Mouse (Mus musculus): ENCODE data around the gene Capn7. TPM values are rescaled to one million over a fixed set of nuclear protein-coding genes. Genes with fewer than 3 reads are reported as not detected.

Capn7 gene
- polyA plus RNA-seq, 1 experiment from 2014 or later = 37.0 TPM

- Histone ChIP-seq H3K9me3 (ENCODE audit: control insufficient read depth, low read length) (no peaks in the 10 kb centered on the region), H3K4me1 (replicated peaks; ENCODE audit: control insufficient read depth, insufficient read depth, low read length) (peaks cover 13% of the 10 kb centered on the region; the same call in 1 of the 2 replicates), H3K27me3 (replicated peaks; ENCODE audit: control insufficient read depth, insufficient read depth, low read length) (no peaks in the 10 kb centered on the region), H3K4me3 (ENCODE audit: low read depth, low read length) (no peak overlapping the region), H3K27ac (ENCODE audit: low read depth) (no peak overlapping the region), H3K36me3 (ENCODE audit: control insufficient read depth, insufficient read depth, low read length) (no peaks in the 10 kb centered on the region), H3K4me2 (ENCODE audit: low read length) (no peak overlapping the region), H3K9ac (ENCODE audit: low read length) (no peak overlapping the region)
- DNase-seq (ENCODE audit: low spot score) = no peak
- WGBS = 83% methylated on average over 3 of the region's 3 CpGs
- no peak for ATAC-seq (replicated peaks; ENCODE audit: low FRiP score, low TSS enrichment, low read depth)
Observed at GRCm38 (mm10) chr14:31416411-31416810, 80.0 kb downstream of the Capn7 start.

GRCm38 (mm10) chr14:31416835-31417549 lies 80.6 kb downstream of the Capn7 start:
- 67% methylated on average over 16 of the region's 16 CpGs for WGBS
- no peaks in the 10 kb centered on the region for H3K36me3 ChIP-seq (ENCODE audit: control insufficient read depth, insufficient read depth, low read length)
- no peak overlapping the region for H3K9ac ChIP-seq (ENCODE audit: low read length)
- H3K4me3 ChIP-seq (ENCODE audit: low read depth, low read length) = no peak overlapping the region
- H3K4me1 ChIP-seq (replicated peaks; ENCODE audit: control insufficient read depth, insufficient read depth, low read length) = peaks cover 18% of the 10 kb centered on the region; the same call in 1 of the 2 replicates
- DNase-seq (ENCODE audit: low spot score) (no peak), ATAC-seq (replicated peaks; ENCODE audit: low FRiP score, low TSS enrichment, low read depth) (no peak)
- no peak overlapping the region for H3K27ac ChIP-seq (ENCODE audit: low read depth)
- no peaks in the 10 kb centered on the region for H3K9me3 ChIP-seq (ENCODE audit: control insufficient read depth, low read length)
- no peaks in the 10 kb centered on the region for H3K27me3 ChIP-seq (replicated peaks; ENCODE audit: control insufficient read depth, insufficient read depth, low read length)
- no peak overlapping the region for H3K4me2 ChIP-seq (ENCODE audit: low read length)

- H3K27me3 ChIP-seq (replicated peaks; ENCODE audit: control insufficient read depth, insufficient read depth, low read length) = no peaks in the 10 kb centered on the region
- H3K4me1 ChIP-seq (replicated peaks; ENCODE audit: control insufficient read depth, insufficient read depth, low read length) = peaks cover 34% of the 10 kb centered on the region
- no peak overlapping the region for H3K27ac ChIP-seq (ENCODE audit: low read depth)
- ATAC-seq (replicated peaks; ENCODE audit: low FRiP score, low TSS enrichment, low read depth) (no peak), DNase-seq (ENCODE audit: low spot score) (no peak)
- H3K36me3 ChIP-seq (ENCODE audit: control insufficient read depth, insufficient read depth, low read length) = no peaks in the 10 kb centered on the region
- no peak overlapping the region for H3K4me2 ChIP-seq (ENCODE audit: low read length)
- no peaks in the 10 kb centered on the region for H3K9me3 ChIP-seq (ENCODE audit: control insufficient read depth, low read length)
- no peak overlapping the region for H3K4me3 ChIP-seq (ENCODE audit: low read depth, low read length)
- no peak overlapping the region for H3K9ac ChIP-seq (ENCODE audit: low read length)
- 39% methylated on average over 4 of the region's 4 CpGs for WGBS
Observed at GRCm38 (mm10) chr14:31419279-31419678, 82.8 kb downstream of the Capn7 start.

GRCm38 (mm10) chr14:31420135-31420534 lies 83.7 kb downstream of the Capn7 start:
- no peak overlapping the region for H3K27ac ChIP-seq (ENCODE audit: low read depth)
- WGBS = 90% methylated on average over 8 of the region's 8 CpGs

GRCm38 (mm10) chr14:31420562-31420961 lies 84.1 kb downstream of the Capn7 start:
- H3K27me3 ChIP-seq (replicated peaks; ENCODE audit: control insufficient read depth, insufficient read depth, low read length) = no peaks in the 10 kb centered on the region
- H3K9ac ChIP-seq (ENCODE audit: low read length) = no peak overlapping the region
- H3K36me3 ChIP-seq (ENCODE audit: control insufficient read depth, insufficient read depth, low read length) = no peaks in the 10 kb centered on the region
- no peak overlapping the region for H3K4me3 ChIP-seq (ENCODE audit: low read depth, low read length)
- ATAC-seq (replicated peaks; ENCODE audit: low FRiP score, low TSS enrichment, low read depth) = no peak
- no peak overlapping the region for H3K4me2 ChIP-seq (ENCODE audit: low read length)
- no peak overlapping the region for H3K27ac ChIP-seq (ENCODE audit: low read depth)
- peaks cover 26% of the 10 kb centered on the region for H3K4me1 ChIP-seq (replicated peaks; ENCODE audit: control insufficient read depth, insufficient read depth, low read length)
- DNase-seq (ENCODE audit: low spot score) = no peak
- H3K9me3 ChIP-seq (ENCODE audit: control insufficient read depth, low read length) = 0 out of 2 replicates have a peak, but pooled peaks cover under 1% of the 10 kb centered on the region
- WGBS = 77% methylated on average over 7 of the region's 7 CpGs

More at GRCm38 (mm10) chr14:31420135-31420534, 83.7 kb downstream of the Capn7 start:
- Histone ChIP-seq H3K4me1 (replicated peaks; ENCODE audit: control insufficient read depth, insufficient read depth, low read length) (peaks cover 26% of the 10 kb centered on the region), H3K36me3 (ENCODE audit: control insufficient read depth, insufficient read depth, low read length) (no peaks in the 10 kb centered on the region), H3K4me2 (ENCODE audit: low read length) (no peak overlapping the region), H3K4me3 (ENCODE audit: low read depth, low read length) (no peak overlapping the region), H3K9ac (ENCODE audit: low read length) (no peak overlapping the region), H3K27me3 (replicated peaks; ENCODE audit: control insufficient read depth, insufficient read depth, low read length) (no peaks in the 10 kb centered on the region), H3K9me3 (ENCODE audit: control insufficient read depth, low read length) (no peaks in the 10 kb centered on the region)
- no peak for DNase-seq (ENCODE audit: low spot score)
- ATAC-seq (replicated peaks; ENCODE audit: low FRiP score, low TSS enrichment, low read depth) = no peak

- Histone ChIP-seq H3K9me3 (ENCODE audit: control insufficient read depth, low read length) (0 out of 2 replicates have a peak, but pooled peaks cover 3% of the 10 kb centered on the region), H3K4me2 (ENCODE audit: low read length) (no peak overlapping the region), H3K9ac (ENCODE audit: low read length) (no peak overlapping the region), H3K4me3 (ENCODE audit: low read depth, low read length) (no peak overlapping the region), H3K36me3 (ENCODE audit: control insufficient read depth, insufficient read depth, low read length) (no peaks in the 10 kb centered on the region), H3K27ac (ENCODE audit: low read depth) (no peak overlapping the region), H3K4me1 (replicated peaks; ENCODE audit: control insufficient read depth, insufficient read depth, low read length) (peaks cover 26% of the 10 kb centered on the region), H3K27me3 (replicated peaks; ENCODE audit: control insufficient read depth, insufficient read depth, low read length) (no peaks in the 10 kb centered on the region)
- WGBS = 64% methylated on average over 7 of the region's 7 CpGs
- no peak for ATAC-seq (replicated peaks; ENCODE audit: low FRiP score, low TSS enrichment, low read depth)
- DNase-seq (ENCODE audit: low spot score) = no peak
Observed at GRCm38 (mm10) chr14:31420985-31421384, 84.5 kb downstream of the Capn7 start.

Other genes starting within 250 kb of the Capn7 start
- gene Smim4, start 207.7 kb upstream of the Capn7 start, polyA plus RNA-seq (2014; fragmentation: Nextera tagmentation; extraction: Ambion mirVana) = 91.3 and 94.4 TPM in 2 replicates
- gene Nt5dc2, start 205.6 kb upstream of the Capn7 start, polyA plus RNA-seq (2014; fragmentation: Nextera tagmentation; extraction: Ambion mirVana) = 308 and 365 TPM in 2 replicates
- gene Stab1, start 168.0 kb upstream of the Capn7 start, polyA plus RNA-seq (2014; fragmentation: Nextera tagmentation; extraction: Ambion mirVana) = 35.8 and 41.0 TPM in 2 replicates
- gene Tnnc1, start 128.3 kb upstream of the Capn7 start, polyA plus RNA-seq (2014; fragmentation: Nextera tagmentation; extraction: Ambion mirVana) = 2.2 and 2.6 TPM in 2 replicates
- 330 and 367 TPM in 2 replicates for gene Nisch, start 119.7 kb upstream of the Capn7 start, polyA plus RNA-seq (2014; fragmentation: Nextera tagmentation; extraction: Ambion mirVana)
- 0.23 and 0.55 TPM in 2 replicates for gene Sema3g, start 118.8 kb upstream of the Capn7 start, polyA plus RNA-seq (2014; fragmentation: Nextera tagmentation; extraction: Ambion mirVana)
- gene Phf7, start 85.3 kb upstream of the Capn7 start, polyA plus RNA-seq (2014; fragmentation: Nextera tagmentation; extraction: Ambion mirVana) = 13.7 and 14.4 TPM in 2 replicates
- 78.9 and 84.9 TPM in 2 replicates for gene Bap1, start 85.2 kb upstream of the Capn7 start, polyA plus RNA-seq (2014; fragmentation: Nextera tagmentation; extraction: Ambion mirVana)
- 5.4 and 6.9 TPM in 2 replicates for gene Dnah1, start 12.7 kb upstream of the Capn7 start, polyA plus RNA-seq (2014; fragmentation: Nextera tagmentation; extraction: Ambion mirVana)
- gene Sh3bp5, start 99.4 kb downstream of the Capn7 start, polyA plus RNA-seq (2014; fragmentation: Nextera tagmentation; extraction: Ambion mirVana) = 10.6 and 10.7 TPM in 2 replicates
- 21.7 and 23.4 TPM in 2 replicates for gene Eaf1, start 157.8 kb downstream of the Capn7 start, polyA plus RNA-seq (2014; fragmentation: Nextera tagmentation; extraction: Ambion mirVana)
- 61.7 and 65.9 TPM in 2 replicates for gene Mettl6, start 158.4 kb downstream of the Capn7 start, polyA plus RNA-seq (2014; fragmentation: Nextera tagmentation; extraction: Ambion mirVana)

Measured in intestine, embryonic 14.5 days (tissue).